Mouse (Mus musculus) gastrocnemius, adult 18-20 months (tissue): ENCODE measurements around the gene Apbb1ip. TPM values are rescaled to one million over a fixed set of nuclear protein-coding genes. Genes with fewer than 3 reads are reported as not detected.

ENCODE experiments used
- DNase-seq: peaks from one replicate; pipeline ENCODE4 v3.0.0; 2021; ENCODE audit warnings: low spot score
- long read RNA-seq, 2 experiments: library from polyadenylated mRNA; stranded (forward); transcript quantifications; one replicate each; pipeline ENCODE4 v2.0.0; 2021
- total RNA-seq, 2 experiments: library from RNA; stranded (reverse); gene quantifications; 2 replicates each; pipeline ENCODE4 v1.2.3; 2021

Gene Apbb1ip
- 1 to 10 TPM; 1.3 to 2.0 TPM for total RNA-seq
- long read RNA-seq, experiment 1, partial matches to known transcripts, result 0 of 1 reads
- long read RNA-seq, experiment 1, other reads (novel, unspliced or antisense), result 0 of 1 reads
- long read RNA-seq, experiment 2, result 0 reads

GRCm38 (mm10) chr2:22773549-22774180 is at the start of gene Apbb1ip:
Gene Apbb1ip, plus strand, starts transcription at chr2:22774094.
- peak; percentile 19 for DNase-seq

DNA sequence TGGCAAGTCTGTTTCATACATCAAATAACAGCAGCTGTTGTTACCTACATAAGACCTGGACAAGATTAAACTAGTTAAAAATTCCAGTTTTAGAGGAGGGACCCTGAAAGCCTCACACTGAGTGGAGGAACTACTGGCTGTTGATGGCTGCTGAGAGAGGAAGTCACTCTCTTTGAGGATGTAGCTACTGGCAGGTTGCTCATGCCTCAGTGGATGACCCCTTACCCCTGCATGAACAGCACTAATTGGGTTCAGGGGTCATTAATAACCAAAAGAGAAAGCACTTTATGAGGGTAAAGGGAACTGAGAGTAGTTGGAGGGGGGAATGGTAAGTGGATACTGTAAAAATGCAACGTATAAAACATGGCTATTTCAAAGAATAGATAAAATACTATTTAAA is 46.8 kb upstream of the Apbb1ip start:
- no peak for DNase-seq

GRCm38 (mm10) chr2:22736134-22736533 is 37.8 kb upstream of the Apbb1ip start:
- no peak for DNase-seq

DNA sequence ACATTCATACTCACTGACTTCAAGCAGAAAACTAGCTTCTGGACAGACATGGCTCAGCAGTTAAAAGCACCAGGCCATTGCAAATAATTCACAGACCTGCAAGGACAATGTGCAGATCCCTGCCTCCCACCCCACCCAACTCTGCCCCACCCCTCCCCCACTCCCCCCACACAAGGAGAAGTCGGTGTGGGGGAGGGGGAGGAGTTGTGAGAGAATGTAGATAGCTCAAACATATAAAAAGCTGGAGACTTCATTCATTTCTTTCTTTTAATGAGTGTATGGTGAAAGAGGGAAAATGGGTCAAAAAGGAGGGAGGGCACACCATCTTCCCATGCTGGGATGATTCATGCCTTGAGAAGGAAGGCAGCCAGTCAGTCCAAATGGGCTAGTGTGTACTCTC is 34.5 kb upstream of the Apbb1ip start:
- DNase-seq, result no peak

- no peak for DNase-seq
Measured at GRCm38 (mm10) chr2:22740441-22740840, 33.5 kb upstream of the Apbb1ip start.

GRCm38 (mm10) chr2:22741222-22741621 is 32.7 kb upstream of the Apbb1ip start:
- no peak for DNase-seq

DNA sequence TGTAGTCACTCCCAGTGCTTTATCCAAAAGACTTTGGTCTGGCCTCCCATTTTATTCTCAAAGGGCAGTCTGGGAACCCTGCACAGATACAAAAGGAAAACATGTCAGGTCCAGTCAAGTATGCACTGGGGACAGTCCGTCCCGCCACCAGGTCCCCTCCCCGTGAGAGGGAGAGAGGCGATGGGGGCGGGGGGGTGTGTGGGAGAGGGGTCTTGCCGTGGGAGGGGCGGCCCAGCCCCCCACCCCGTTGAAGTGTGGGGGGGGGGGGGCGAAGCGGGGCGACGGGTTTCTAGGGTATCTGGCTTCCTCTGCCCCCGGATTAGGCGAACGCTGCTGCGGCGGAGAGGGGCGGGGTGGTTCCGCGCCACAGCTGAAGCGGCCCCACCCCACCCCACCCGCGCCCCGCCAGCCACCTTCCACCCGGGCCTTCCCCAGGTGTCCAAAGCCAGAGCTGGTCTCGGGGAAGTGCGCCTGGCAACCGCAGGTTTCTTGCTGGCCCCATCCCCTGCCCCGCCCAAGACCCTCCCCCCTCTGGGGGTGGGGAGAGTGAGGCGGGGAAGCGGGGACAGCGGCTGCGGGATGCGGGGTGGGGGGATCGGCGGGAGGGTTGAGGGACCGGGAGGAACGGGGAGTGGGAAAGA is 29.7 kb upstream of the Apbb1ip start:
- no peak for DNase-seq

DNA sequence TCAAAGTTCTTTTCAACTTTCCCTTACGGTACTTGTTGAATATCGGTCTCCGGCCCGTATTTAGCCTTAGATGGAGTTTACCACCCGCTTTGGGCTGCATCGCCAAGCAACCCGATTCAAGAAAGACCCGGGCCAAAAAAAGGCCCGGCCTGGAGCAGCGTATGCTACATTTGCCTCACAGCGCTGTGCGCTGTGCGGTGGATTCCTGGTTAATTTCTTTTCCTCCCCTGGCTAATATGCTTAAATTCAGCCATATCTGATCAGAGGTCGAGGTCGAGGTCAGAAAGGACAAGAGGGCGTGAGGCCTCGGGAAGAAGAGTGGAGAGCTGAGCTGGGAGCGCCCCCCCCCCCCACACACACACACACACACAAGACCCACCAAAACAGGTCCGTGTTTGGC is 29.0 kb upstream of the Apbb1ip start:
- no peak for DNase-seq

- no peak for DNase-seq
Measured at GRCm38 (mm10) chr2:22746785-22747184, 27.1 kb upstream of the Apbb1ip start.

DNA sequence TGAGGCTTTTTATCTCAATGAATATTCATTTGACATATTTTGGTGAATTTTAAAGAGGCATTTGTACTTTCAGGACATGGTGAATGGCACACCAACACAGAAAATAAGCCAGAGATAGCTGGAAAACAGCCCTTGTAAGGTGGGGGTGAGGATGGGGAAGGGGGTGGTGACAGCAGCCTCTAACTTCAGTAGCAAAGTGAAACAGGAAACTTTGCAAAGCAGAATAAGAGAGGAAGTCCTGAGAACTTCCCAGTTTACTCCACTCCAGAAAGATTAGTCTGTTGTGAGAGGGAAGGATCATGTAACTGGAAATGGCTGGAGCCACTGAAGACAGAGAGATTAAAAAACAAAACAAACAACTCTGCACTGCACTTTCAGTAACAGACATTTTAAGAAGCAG is 26.0 kb upstream of the Apbb1ip start:
- no peak for DNase-seq

DNA sequence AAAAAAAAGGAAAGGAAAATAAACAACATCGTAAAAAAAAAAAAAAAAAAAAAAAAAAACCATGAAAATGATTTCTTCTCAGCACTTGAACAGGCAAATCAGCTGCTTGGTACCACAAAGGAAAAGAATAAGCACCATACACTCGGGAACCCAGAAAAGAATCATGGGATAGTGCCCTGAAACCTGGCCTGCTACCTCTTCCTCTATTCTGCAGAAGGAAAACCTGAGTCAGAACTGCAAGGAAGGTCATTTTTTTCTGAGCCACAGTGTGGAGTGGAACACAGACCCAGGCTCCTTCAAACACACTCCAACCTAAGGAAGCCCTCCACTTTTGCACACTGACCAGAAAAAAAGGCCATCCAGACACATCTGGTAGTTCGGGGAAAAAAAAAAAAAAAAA is 24.1 kb upstream of the Apbb1ip start:
- no peak for DNase-seq

- no peak for DNase-seq
Measured at GRCm38 (mm10) chr2:22752492-22752891, 21.4 kb upstream of the Apbb1ip start.

DNA sequence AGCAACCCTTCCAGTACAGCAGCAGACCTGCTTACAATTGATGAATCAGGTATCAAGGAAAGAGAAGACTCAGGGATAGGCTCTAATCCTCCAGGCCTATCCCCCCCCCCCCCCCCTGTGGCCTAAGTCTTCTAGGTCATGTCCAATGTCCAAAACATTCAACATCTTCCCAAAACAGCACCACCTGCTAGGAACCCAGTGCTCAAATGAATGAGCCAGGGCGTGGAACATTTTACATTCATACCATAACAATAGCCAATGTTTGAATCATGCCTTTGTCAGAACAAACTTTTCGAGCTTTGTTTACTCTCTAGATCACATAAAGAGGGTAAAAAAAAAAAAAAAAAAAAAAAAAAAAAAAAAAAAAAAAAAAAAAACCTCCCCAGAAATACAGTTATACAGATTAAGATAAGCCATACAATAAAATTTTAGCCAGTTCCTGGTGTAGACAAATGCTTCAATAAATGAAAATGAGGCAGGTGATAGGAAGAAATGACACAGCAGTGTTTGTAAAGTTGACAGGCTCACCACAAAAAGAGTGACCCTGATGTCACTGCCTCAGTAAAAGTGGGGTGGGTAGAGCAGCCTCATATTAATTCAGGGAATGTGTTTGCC is 20.3 kb upstream of the Apbb1ip start:
- no peak for DNase-seq

GRCm38 (mm10) chr2:22754222-22754824 is 19.6 kb upstream of the Apbb1ip start:
- DNase-seq, result no peak

GRCm38 (mm10) chr2:22755561-22755960 is 18.3 kb upstream of the Apbb1ip start:
- DNase-seq, result no peak

- peak; percentile 73 for DNase-seq
Measured at GRCm38 (mm10) chr2:22758310-22758972, 15.5 kb upstream of the Apbb1ip start.

DNA sequence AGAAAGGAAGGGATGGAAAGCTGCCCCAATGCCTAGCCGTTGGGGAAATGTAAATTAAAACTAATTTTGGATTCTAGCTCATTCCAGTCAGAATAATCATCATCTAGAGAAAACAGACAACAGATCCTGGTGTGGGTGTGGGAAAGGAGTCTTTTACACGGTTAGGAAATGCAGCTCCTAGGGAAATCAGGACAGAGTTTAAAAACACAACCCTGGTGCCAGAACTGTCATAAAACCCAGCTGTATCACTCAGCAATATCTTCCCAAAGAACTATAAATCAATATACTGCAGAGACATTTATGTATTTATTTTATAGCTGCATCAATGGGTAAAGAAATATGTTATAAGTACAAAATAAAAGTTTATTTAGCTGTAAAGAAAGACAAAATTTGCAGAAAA is 13.4 kb upstream of the Apbb1ip start:
- DNase-seq, result no peak

- DNase-seq, result no peak
Measured at GRCm38 (mm10) chr2:22761103-22761521, 12.8 kb upstream of the Apbb1ip start.

- no peak for DNase-seq
Measured at GRCm38 (mm10) chr2:22764774-22765387, 9.0 kb upstream of the Apbb1ip start.

DNA sequence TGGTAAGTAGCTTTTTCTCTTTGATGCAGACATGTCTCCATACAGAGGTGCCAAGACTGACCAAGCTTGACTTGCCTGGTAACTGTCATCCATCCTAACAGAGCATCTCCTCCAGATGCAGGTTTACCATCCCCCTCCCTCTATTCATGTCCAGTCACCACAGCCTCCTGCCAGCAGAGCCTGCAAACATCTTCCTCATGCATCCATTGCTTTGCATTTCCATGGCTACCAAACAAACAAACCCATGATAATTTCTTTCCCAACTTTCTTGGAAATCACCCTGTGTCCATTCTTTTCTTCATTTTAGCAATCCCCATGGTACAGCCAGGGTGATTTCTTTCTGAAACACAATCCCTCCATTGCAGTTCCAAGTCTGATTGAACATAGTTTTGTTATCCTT is 2.6 kb upstream of the Apbb1ip start:
- peak; percentile 53 for DNase-seq

- DNase-seq, result peak; percentile 78
Measured at GRCm38 (mm10) chr2:22774181-22774751, 372 bp downstream of the Apbb1ip start.
